Mouse (Mus musculus): Measurements from ENCODE around the gene Syt16. TPM values are rescaled to one million over a fixed set of nuclear protein-coding genes. Genes with fewer than 3 reads are reported as not detected.

Syt16 gene
- polyA plus RNA-seq, 1 experiment from 2014 or later, result 1.1 TPM

DNA sequence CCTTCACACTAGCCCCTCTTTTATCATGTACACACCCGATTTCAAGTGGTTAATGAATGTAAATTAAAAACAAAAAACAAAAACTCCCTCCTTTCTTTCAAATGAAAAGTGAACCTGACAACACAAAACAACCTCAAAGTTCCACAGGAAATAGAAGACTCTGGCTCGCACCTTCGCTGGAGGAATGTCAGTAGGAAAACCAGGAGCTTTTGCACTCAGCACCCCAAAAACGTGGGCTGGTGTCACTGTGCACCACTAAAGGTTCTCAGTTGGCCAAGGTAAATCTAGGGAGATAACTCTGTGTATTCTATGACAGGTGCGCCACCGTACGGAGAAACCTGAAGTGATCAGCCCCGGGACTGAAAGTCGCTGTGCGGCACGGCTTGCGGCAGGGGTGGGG, 128.3 kb downstream of the Syt16 start:
- H3K4me2 ChIP-seq (replicated peaks; ENCODE audit: low read depth, low read length), result no peak overlapping the region
- H3K36me3 ChIP-seq (ENCODE audit: insufficient read depth, low read length), result no peaks in the 10 kb centered on the region
- H3K9me3 ChIP-seq (ENCODE audit: low read length), result peaks cover 8% of the 10 kb centered on the region
- H3K9ac ChIP-seq (replicated peaks; ENCODE audit: low read length), result no peak overlapping the region
- no peaks in the 10 kb centered on the region for H3K4me1 ChIP-seq (ENCODE audit: insufficient read depth, low read length)
- ATAC-seq (ENCODE audit: low FRiP score, low TSS enrichment), result no peak
- no peak overlapping the region for H3K4me3 ChIP-seq (ENCODE audit: low read length)
- H3K27ac ChIP-seq (ENCODE audit: low read length), result no peak overlapping the region
- H3K27me3 ChIP-seq (ENCODE audit: insufficient read depth, low read length), result no peaks in the 10 kb centered on the region
- WGBS, result 84% methylated on average over 12 of the region's 12 CpGs

DNA sequence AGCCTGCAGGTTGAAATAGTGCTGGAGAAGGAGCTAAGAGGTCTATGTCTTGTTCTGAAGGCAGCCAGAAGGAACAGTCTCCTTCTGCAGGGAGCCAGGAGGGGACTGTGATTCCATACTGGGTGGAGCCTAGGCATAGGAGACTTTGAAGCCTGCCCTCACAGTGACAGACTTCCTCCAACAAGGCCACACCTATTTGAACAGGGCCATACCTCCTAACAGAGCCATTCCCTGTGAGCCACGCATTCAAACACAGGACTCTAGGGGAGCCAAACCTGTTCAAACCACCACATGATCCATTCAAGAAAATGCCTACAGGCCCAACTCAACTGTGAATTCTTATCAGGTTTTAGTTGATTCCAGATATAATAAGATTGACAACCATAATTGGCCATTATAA, 130.8 kb downstream of the Syt16 start:
- Histone ChIP-seq H3K27ac (ENCODE audit: low read length) (no peak overlapping the region), H3K9me3 (ENCODE audit: low read length) (peaks cover 8% of the 10 kb centered on the region), H3K27me3 (ENCODE audit: insufficient read depth, low read length) (no peaks in the 10 kb centered on the region), H3K4me2 (replicated peaks; ENCODE audit: low read depth, low read length) (no peak overlapping the region), H3K4me3 (ENCODE audit: low read length) (no peak overlapping the region), H3K4me1 (ENCODE audit: insufficient read depth, low read length) (no peaks in the 10 kb centered on the region), H3K9ac (replicated peaks; ENCODE audit: low read length) (no peak overlapping the region), H3K36me3 (ENCODE audit: insufficient read depth, low read length) (no peaks in the 10 kb centered on the region)
- 56% methylated on average over 1 of the region's 1 CpGs for WGBS
- no peak for ATAC-seq (ENCODE audit: low FRiP score, low TSS enrichment)

DNA sequence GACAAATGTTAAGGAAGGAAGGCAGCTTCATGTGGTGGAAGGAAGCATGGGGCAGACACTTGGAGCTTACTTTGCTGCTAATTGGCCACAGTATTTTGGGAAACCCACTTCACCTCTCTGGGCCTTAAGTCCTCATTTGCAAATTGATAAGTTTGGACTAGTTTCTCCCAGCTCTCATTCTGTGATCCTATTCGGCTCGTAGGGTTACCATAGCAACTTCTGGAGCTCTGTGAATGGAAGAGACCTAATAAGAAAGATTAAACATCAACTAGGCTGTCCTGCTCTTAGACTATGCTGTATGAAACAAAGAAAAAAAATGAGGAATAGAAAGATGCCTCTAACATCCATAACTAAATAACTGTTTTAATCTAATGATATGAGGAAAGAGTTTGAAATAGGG, 134.3 kb downstream of the Syt16 start:
- ATAC-seq (ENCODE audit: low FRiP score, low TSS enrichment), result no peak
- H3K9me3 ChIP-seq (ENCODE audit: low read length), result no peaks in the 10 kb centered on the region; the same call in 1 of the 2 replicates
- H3K4me3 ChIP-seq (ENCODE audit: low read length), result no peak overlapping the region
- H3K27me3 ChIP-seq (ENCODE audit: insufficient read depth, low read length), result no peaks in the 10 kb centered on the region
- H3K4me1 ChIP-seq (ENCODE audit: insufficient read depth, low read length), result no peaks in the 10 kb centered on the region
- H3K9ac ChIP-seq (replicated peaks; ENCODE audit: low read length), result no peak overlapping the region
- 61% methylated on average over 2 of the region's 2 CpGs for WGBS
- H3K27ac ChIP-seq (ENCODE audit: low read length), result no peak overlapping the region
- H3K36me3 ChIP-seq (ENCODE audit: insufficient read depth, low read length), result no peaks in the 10 kb centered on the region
- H3K4me2 ChIP-seq (replicated peaks; ENCODE audit: low read depth, low read length), result no peak overlapping the region

DNA sequence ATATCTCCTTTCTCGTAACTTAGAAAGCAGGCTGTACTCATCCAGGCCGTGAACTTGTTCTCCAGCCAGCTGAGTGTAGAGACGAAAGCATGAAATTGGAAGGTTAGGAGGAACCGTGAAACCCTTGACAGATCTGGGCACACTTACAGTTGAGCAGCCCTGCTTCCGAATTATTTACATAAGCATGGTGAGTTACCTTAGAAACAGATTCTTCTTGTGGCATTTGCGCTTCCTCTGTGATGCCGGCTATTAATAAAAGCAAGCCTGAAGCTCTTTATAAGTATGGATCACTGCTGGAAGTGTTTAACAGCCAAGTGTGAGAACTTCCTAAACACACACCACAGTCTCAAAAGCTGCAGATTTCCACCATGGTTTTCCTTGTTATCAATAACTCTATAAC, 144.7 kb downstream of the Syt16 start:
- H3K27me3 ChIP-seq (ENCODE audit: insufficient read depth, low read length), result no peaks in the 10 kb centered on the region
- 80% methylated on average over 7 of the region's 7 CpGs for WGBS

DNA sequence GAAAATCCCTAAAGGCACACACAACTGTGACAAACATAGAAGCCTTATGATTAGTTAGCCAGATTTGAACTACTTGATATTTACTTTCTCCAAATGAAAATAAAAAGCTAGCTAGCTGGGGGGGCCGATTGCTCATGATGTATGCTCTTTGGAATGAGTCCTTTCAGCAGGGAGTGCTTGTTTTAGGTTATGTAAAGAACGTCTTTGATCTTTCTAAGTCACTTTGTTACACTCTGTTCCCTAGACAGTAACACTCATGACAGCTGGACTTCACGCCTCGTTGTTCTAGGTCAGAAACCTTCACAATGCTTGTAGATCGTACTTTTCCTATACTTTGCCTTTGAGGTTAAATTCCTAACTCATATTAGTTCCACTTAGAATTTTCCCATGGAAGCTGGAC, 146.9 kb downstream of the Syt16 start:
- no peaks in the 10 kb centered on the region for H3K27me3 ChIP-seq (ENCODE audit: insufficient read depth, low read length)
- H3K36me3 ChIP-seq (ENCODE audit: insufficient read depth, low read length), result no peaks in the 10 kb centered on the region
- no peaks in the 10 kb centered on the region for H3K9me3 ChIP-seq (ENCODE audit: low read length)
- H3K4me2 ChIP-seq (replicated peaks; ENCODE audit: low read depth, low read length), result no peak overlapping the region
- H3K27ac ChIP-seq (ENCODE audit: low read length), result no peak overlapping the region
- no peaks in the 10 kb centered on the region for H3K4me1 ChIP-seq (ENCODE audit: insufficient read depth, low read length)
- no peak overlapping the region for H3K4me3 ChIP-seq (ENCODE audit: low read length)
- H3K9ac ChIP-seq (replicated peaks; ENCODE audit: low read length), result no peak overlapping the region
- WGBS, result 43% methylated on average over 5 of the region's 5 CpGs
- ATAC-seq (ENCODE audit: low FRiP score, low TSS enrichment), result no peak

More for the DNA sequence above, 144.7 kb downstream of the Syt16 start:
- Histone ChIP-seq H3K36me3 (ENCODE audit: insufficient read depth, low read length) (no peaks in the 10 kb centered on the region), H3K4me2 (replicated peaks; ENCODE audit: low read depth, low read length) (no peak overlapping the region), H3K9me3 (ENCODE audit: low read length) (no peaks in the 10 kb centered on the region), H3K9ac (replicated peaks; ENCODE audit: low read length) (no peak overlapping the region), H3K4me3 (ENCODE audit: low read length) (no peak overlapping the region), H3K4me1 (ENCODE audit: insufficient read depth, low read length) (no peaks in the 10 kb centered on the region), H3K27ac (ENCODE audit: low read length) (no peak overlapping the region)
- ATAC-seq (ENCODE audit: low FRiP score, low TSS enrichment), result no peak

DNA sequence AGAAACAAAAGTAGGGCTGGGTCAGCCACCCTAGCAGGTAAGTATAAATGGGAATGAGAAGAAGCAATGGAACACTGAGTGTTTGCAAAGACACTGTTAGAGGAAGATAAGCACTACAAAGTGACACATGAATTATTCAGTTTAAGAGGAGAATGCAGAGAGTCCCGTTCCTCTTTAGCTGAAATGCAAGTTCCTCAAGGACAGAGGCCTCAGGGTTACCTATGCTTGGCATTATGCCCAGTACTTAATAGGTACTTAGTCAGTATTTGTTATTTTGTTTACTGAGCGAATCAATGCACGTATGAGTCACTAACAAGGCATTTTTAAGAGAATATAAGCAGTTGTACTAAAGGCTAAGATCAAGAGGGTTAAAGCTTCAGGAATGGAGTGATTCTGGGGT, 163.3 kb downstream of the Syt16 start:
- H3K4me2 ChIP-seq (replicated peaks; ENCODE audit: low read depth, low read length), result no peak overlapping the region
- no peak for ATAC-seq (ENCODE audit: low FRiP score, low TSS enrichment)
- H3K4me3 ChIP-seq (ENCODE audit: low read length), result no peak overlapping the region
- no peaks in the 10 kb centered on the region for H3K27me3 ChIP-seq (ENCODE audit: insufficient read depth, low read length)
- H3K9ac ChIP-seq (replicated peaks; ENCODE audit: low read length), result no peak overlapping the region
- H3K9me3 ChIP-seq (ENCODE audit: low read length), result no peaks in the 10 kb centered on the region
- WGBS, result 61% methylated on average over 3 of the region's 3 CpGs
- no peaks in the 10 kb centered on the region for H3K36me3 ChIP-seq (ENCODE audit: insufficient read depth, low read length)
- H3K4me1 ChIP-seq (ENCODE audit: insufficient read depth, low read length), result no peaks in the 10 kb centered on the region
- H3K27ac ChIP-seq (ENCODE audit: low read length), result no peak overlapping the region

DNA sequence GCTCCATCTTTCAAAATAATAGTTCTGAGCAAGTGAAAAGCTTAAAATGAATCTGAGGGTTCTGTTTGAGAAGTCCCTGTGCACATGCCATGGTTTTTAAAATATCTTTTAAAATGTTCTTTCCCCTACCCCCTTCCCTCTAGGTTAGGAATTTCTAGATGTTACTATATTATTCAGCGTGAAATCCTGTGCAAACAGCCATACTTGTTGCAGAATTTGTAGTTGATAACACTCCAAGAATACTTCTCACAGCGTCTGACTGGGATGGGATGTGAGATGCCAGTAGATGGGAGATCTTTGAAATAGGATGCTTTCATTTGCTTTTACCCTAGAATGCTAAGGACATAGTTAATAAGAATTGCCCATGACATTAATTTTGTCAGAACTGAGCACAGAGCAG, 165.6 kb downstream of the Syt16 start:
- Histone ChIP-seq H3K9me3 (ENCODE audit: low read length) (no peaks in the 10 kb centered on the region), H3K4me3 (ENCODE audit: low read length) (no peak overlapping the region), H3K36me3 (ENCODE audit: insufficient read depth, low read length) (no peaks in the 10 kb centered on the region), H3K27me3 (ENCODE audit: insufficient read depth, low read length) (no peaks in the 10 kb centered on the region), H3K9ac (replicated peaks; ENCODE audit: low read length) (no peak overlapping the region), H3K4me1 (ENCODE audit: insufficient read depth, low read length) (no peaks in the 10 kb centered on the region), H3K27ac (ENCODE audit: low read length) (no peak overlapping the region), H3K4me2 (replicated peaks; ENCODE audit: low read depth, low read length) (no peak overlapping the region)
- no peak for ATAC-seq (ENCODE audit: low FRiP score, low TSS enrichment)
- WGBS, result 77% methylated on average over 2 of the region's 2 CpGs

DNA sequence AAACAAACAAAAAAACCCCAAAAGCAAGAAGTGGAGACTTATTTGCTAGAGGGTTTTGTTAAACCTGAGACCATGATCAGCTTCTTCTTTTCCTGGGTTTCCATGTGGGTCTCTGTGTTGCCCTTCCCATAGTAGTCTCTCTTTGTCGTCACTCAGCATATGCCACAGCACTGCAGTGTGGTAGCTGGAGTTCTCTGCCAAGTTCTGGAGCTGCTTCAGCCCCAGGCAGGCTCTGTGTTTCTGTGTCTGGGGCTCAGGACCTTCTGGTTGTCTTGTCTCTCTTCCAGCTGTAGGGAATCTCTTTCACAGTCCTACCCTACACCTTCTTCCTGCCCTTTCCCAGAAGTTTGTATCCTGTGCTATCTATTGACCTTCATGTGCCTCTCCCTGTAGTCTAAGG, 173.8 kb downstream of the Syt16 start:
- Histone ChIP-seq H3K27ac (ENCODE audit: low read length) (no peak overlapping the region), H3K36me3 (ENCODE audit: insufficient read depth, low read length) (no peaks in the 10 kb centered on the region), H3K27me3 (ENCODE audit: insufficient read depth, low read length) (no peaks in the 10 kb centered on the region), H3K4me1 (ENCODE audit: insufficient read depth, low read length) (no peaks in the 10 kb centered on the region), H3K4me3 (ENCODE audit: low read length) (no peak overlapping the region), H3K9me3 (ENCODE audit: low read length) (no peaks in the 10 kb centered on the region), H3K9ac (replicated peaks; ENCODE audit: low read length) (no peak overlapping the region), H3K4me2 (replicated peaks; ENCODE audit: low read depth, low read length) (no peak overlapping the region)
- ATAC-seq (ENCODE audit: low FRiP score, low TSS enrichment), result no peak
- 80% methylated on average over 1 of the region's 1 CpGs for WGBS

DNA sequence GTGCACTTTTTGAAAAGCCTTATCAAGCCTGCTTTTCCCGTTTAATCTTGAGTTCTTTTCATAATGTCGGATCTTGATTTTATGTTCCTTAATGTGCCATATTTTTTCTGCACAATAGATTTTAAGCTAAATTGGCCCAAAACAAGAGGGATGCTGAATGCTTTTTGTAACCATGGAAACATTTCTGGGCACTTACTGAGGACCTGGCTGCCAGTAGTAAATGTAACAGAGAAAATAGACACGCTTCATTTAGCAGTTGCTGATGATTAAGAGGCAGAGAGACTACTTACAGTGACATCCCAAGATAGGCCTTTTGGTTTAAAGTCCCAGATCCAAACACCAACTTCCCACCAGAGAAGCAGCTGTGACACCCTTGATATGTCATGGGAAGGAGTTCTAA, 176.4 kb downstream of the Syt16 start:
- Histone ChIP-seq H3K36me3 (ENCODE audit: insufficient read depth, low read length) (no peaks in the 10 kb centered on the region), H3K27ac (ENCODE audit: low read length) (no peak overlapping the region), H3K9ac (replicated peaks; ENCODE audit: low read length) (no peak overlapping the region), H3K9me3 (ENCODE audit: low read length) (no peaks in the 10 kb centered on the region), H3K27me3 (ENCODE audit: insufficient read depth, low read length) (no peaks in the 10 kb centered on the region), H3K4me2 (replicated peaks; ENCODE audit: low read depth, low read length) (no peak overlapping the region), H3K4me3 (ENCODE audit: low read length) (no peak overlapping the region), H3K4me1 (ENCODE audit: insufficient read depth, low read length) (no peaks in the 10 kb centered on the region)
- no peak for ATAC-seq (ENCODE audit: low FRiP score, low TSS enrichment)
- 71% methylated on average over 3 of the region's 3 CpGs for WGBS

DNA sequence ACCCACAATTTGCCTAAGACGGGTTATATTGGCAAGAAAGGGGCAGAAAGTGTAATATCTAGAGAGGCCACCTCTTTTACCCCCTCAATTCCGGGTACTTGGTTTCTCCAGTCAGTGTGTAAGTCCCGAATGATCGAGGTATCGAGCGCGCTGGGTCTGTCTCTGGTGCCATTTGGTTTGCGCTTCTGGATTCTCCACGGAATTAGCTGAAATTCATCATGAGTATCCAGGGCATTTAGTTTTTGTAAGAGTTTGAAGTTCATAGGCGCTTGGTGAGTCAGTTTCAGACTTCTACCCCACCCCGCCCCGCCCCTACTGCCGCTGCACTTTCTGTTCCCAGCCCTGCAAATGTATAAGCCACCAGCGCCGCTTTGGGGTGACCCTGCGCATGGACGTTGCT, 187.1 kb downstream of the Syt16 start:
- H3K4me3 ChIP-seq (ENCODE audit: low read length), result no peak overlapping the region
- H3K27me3 ChIP-seq (ENCODE audit: insufficient read depth, low read length), result no peaks in the 10 kb centered on the region
- no peak for ATAC-seq (ENCODE audit: low FRiP score, low TSS enrichment)
- H3K36me3 ChIP-seq (ENCODE audit: insufficient read depth, low read length), result no peaks in the 10 kb centered on the region
- no peak overlapping the region for H3K9ac ChIP-seq (replicated peaks; ENCODE audit: low read length)
- H3K27ac ChIP-seq (ENCODE audit: low read length), result no peak overlapping the region
- H3K4me2 ChIP-seq (replicated peaks; ENCODE audit: low read depth, low read length), result peak overlapping the region; percentile 3; the same call in 1 of the 2 replicates
- 70% methylated on average over 17 of the region's 17 CpGs for WGBS
- no peaks in the 10 kb centered on the region for H3K4me1 ChIP-seq (ENCODE audit: insufficient read depth, low read length)
- no peaks in the 10 kb centered on the region for H3K9me3 ChIP-seq (ENCODE audit: low read length)

Measured in kidney, embryonic 16.5 days (tissue).